Mouse (Mus musculus): Measurements from ENCODE around the gene Zmynd10. TPM values are rescaled to one million over a fixed set of nuclear protein-coding genes. Genes with fewer than 3 reads are reported as not detected.

The Zmynd10 gene
- total RNA-seq, 2 experiments from 2014 or later = not detected

DNA sequence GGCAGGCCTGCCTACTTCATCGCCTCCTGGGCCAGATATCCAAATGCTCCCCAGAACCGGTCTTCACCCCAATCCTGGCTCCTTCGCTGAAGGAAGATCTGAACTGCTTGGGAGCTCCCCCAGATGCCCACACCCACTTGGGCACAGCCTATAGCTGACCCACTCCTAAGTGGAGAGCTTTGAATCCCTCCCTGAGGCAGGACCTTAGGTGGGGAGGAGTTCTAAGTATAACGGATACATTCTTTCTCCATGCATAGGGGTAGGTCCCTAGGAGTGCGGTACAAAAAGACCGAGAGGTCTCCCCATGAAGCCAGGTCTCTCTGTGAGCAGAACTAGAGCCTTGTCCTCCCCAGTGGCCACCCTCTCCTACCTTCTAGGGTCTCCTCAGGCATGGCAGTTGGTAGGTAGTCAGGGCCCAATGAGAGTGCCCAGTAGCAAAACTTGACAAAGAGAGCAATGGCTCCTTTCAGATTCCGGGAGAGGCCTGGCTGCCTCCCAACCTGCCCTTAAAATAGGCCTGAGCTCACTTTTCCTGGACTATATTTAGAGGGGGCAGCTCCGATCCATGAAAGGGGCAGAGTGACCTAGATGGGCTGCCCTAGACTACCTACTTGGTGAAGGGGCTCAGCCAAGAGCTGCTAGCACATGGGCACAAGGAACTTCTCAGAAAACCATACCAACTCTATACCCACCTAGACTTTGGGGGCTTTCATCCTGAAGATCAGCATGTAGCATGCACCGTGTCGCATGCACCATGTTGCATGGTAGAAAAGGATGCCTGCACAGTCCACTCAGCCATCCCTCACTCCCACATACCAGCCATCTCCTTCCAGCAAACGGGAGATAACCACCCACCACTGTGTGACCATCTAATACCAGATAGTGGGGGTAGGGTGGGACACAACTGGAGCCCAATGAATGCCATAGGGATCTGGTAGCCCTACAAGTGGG is 49.8 kb downstream of the Zmynd10 start:
- intact Hi-C loops (cut with DNase I) = no loop called here

DNA sequence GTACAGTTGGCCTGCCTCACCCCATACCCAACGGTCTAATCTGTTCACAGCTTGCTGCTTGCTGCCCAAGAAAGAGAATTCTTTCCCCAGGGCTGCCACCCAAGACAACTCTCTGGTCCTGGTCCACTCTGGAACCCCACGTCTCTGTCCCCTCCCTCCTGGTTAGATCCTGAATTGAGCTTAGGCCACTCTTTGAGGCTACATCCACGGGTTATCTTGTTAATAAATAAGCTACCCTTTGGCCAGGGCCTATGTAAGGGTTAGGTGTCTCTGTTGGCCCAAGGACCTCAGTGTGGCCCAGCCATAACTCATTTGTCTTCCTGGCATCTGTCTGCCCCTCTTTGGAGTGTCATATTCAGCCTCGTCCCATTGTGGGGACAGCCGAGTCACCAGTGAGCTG is 51.3 kb downstream of the Zmynd10 start:
- intact Hi-C loops (cut with DNase I) = no loop called here
- DNase-seq = no peak

More for the DNA sequence above, 49.8 kb downstream of the Zmynd10 start:
- DNase-seq = peak; percentile 71 to 76

- intact Hi-C loops (cut with DNase I) = no loop called here
- DNase-seq = no peak
These were observed 52.3 kb downstream of the Zmynd10 start for GRCm38 (mm10) chr9:107599433-107599832.

GRCm38 (mm10) chr9:107599842-107600241 is 52.7 kb downstream of the Zmynd10 start:
- no peak for DNase-seq
- intact Hi-C loops (cut with DNase I) = loop anchor here (5.0 kb wide), 1 partner anchor 137 kb away; no protein-coding TSS in a partner anchor

- intact Hi-C loops (cut with DNase I) = loop anchor here (5.0 kb wide), 1 partner anchor 137 kb away; no protein-coding TSS in a partner anchor
- DNase-seq = no peak
These were observed 53.6 kb downstream of the Zmynd10 start for GRCm38 (mm10) chr9:107600745-107601144.

Other genes starting within 250 kb of the Zmynd10 start
- 10 to 100 TPM; 22.3 to 22.6 TPM for gene Hemk1, start 208.9 kb upstream of the Zmynd10 start, total RNA-seq (2021)
- 1 to 10 TPM; 4.2 to 5.3 TPM for gene 6430571L13Rik, start 206.7 kb upstream of the Zmynd10 start, total RNA-seq (2021)
- 10 to 100 TPM; 10.5 to 13.3 TPM for gene Cacna2d2, start 147.7 kb upstream of the Zmynd10 start, total RNA-seq (2021)
- gene Tmem115, start 13.4 kb upstream of the Zmynd10 start, total RNA-seq (2021) = 10 to 100 TPM; 22.7 to 26.8 TPM
- 1 to 10 TPM; 4.7 to 5.3 TPM for gene Cyb561d2, start 5.1 kb upstream of the Zmynd10 start, total RNA-seq (2021)
- 10 to 100 TPM; 17.5 to 18.5 TPM for gene Nprl2, start 5.1 kb upstream of the Zmynd10 start, total RNA-seq (2021)
- 10 to 100 TPM; 16.5 to 17.3 TPM for gene Rassf1, start 4.3 kb downstream of the Zmynd10 start, total RNA-seq (2021)
- gene Tusc2, start 16.0 kb downstream of the Zmynd10 start, total RNA-seq (2021) = 10 to 100 TPM; 35.1 to 35.3 TPM
- 10 to 100 TPM; 36.4 to 39.0 TPM for gene Hyal2, start 20.6 kb downstream of the Zmynd10 start, total RNA-seq (2021)
- gene Hyal1, start 29.6 kb downstream of the Zmynd10 start, total RNA-seq (2021) = 1 to 10 TPM; 5.1 to 5.7 TPM
- gene Naa80, start 31.6 kb downstream of the Zmynd10 start, total RNA-seq (2021) = 10 to 100 TPM; 16.6 to 19.1 TPM
- under 1 TPM; 0.36 to 0.46 TPM for gene Hyal3, start 33.5 kb downstream of the Zmynd10 start, total RNA-seq (2021)
- gene Ifrd2, start 40.3 kb downstream of the Zmynd10 start, total RNA-seq (2021) = 10 to 100 TPM; 48.4 to 51.2 TPM
- 10 to 100 TPM; 18.5 to 22.0 TPM for gene Sema3b, start 61.9 kb downstream of the Zmynd10 start, total RNA-seq (2021)
- 100 to 1,000 TPM; 248 to 259 TPM for gene Gnai2, start 88.1 kb downstream of the Zmynd10 start, total RNA-seq (2021)
- gene Slc38a3, start 122.2 kb downstream of the Zmynd10 start, total RNA-seq (2021) = 10 to 100 TPM; 66.0 to 80.3 TPM
- gene Gnat1, start 132.4 kb downstream of the Zmynd10 start, total RNA-seq (2021) = not detected
- 10 to 100 TPM; 16.0 to 16.9 TPM for gene Sema3f, start 163.2 kb downstream of the Zmynd10 start, total RNA-seq (2021)
- gene Rbm5, start 223.7 kb downstream of the Zmynd10 start, total RNA-seq (2021) = 10 to 100 TPM; 47.2 to 52.6 TPM

Measured in heart, postnatal 36 days (tissue).